11 mouse cellular contexts compared by ENCODE assay signal in genomic region chr4:72524100-72524499, GRCm38 (mm10).
A peak's percentile ranks its signal among the peaks of the same experiment; 100 is the strongest.
DNase-seq lines count a peak whose midpoint lies in the region; ATAC-seq and TF ChIP-seq lines count a peak whose summit lies in the region.
"Had no signal": no experiment of that assay in that cellular context is flagged by ENCODE, and none has a peak within 500 bp of the region (broad histone marks: within the 10 kb centered on the region; RNA-seq: fewer than 3 reads in every experiment).

No protein-coding gene starts in this region.

- H3K36me3 ChIP-seq in forebrain, embryonic 14.5 days (ENCODE audit: control insufficient read depth, insufficient read depth, low read length) = no peaks in the 10 kb centered on the region
- H3K36me3 ChIP-seq in forebrain, embryonic 11.5 days (ENCODE audit: control insufficient read depth, insufficient read depth, low read length) = no peaks in the 10 kb centered on the region
- H3K36me3 ChIP-seq: limb, embryonic 13.5 days had no signal

- no peak overlapping the region for H3K27ac ChIP-seq in forebrain, embryonic 14.5 days (ENCODE audit: low read depth, low read length)
- H3K27ac ChIP-seq in forebrain, embryonic 11.5 days (ENCODE audit: low read depth, low read length) = no peak overlapping the region
- H3K27ac ChIP-seq: gastrocnemius, adult 2 months; limb, embryonic 13.5 days; stomach, postnatal 0 days had no signal

- no peak overlapping the region for H3K9ac ChIP-seq in forebrain, embryonic 14.5 days (ENCODE audit: low read length)
- H3K9ac ChIP-seq in forebrain, embryonic 11.5 days (ENCODE audit: low read length) = no peak overlapping the region
- H3K9ac ChIP-seq: limb, embryonic 13.5 days had no signal

- H3K4me3 ChIP-seq in forebrain, embryonic 14.5 days (ENCODE audit: low read depth, low read length) = no peak overlapping the region
- no peak overlapping the region for H3K4me3 ChIP-seq in forebrain, embryonic 11.5 days (ENCODE audit: low read depth, low read length)
- H3K4me3 ChIP-seq in lung, adult 2 months (replicated peaks; ENCODE audit: extremely low read depth, low read depth, low read length) = no peak overlapping the region
- H3K4me3 ChIP-seq: gastrocnemius, adult 2 months; limb, embryonic 13.5 days had no signal

- no peak overlapping the region for H3K4me2 ChIP-seq in forebrain, embryonic 14.5 days (ENCODE audit: low read length)
- no peak overlapping the region for H3K4me2 ChIP-seq in forebrain, embryonic 11.5 days (ENCODE audit: low read depth, low read length, severe bottlenecking)
- H3K4me2 ChIP-seq: limb, embryonic 13.5 days had no signal

- no peak for TF ChIP-seq CTCF in lung, adult 2 months (IDR thresholded peaks at IDR 0.05; ENCODE audit: insufficient read depth, low read length)

- H3K27me3 ChIP-seq in forebrain, embryonic 14.5 days (replicated peaks; ENCODE audit: control insufficient read depth, insufficient read depth, low read length) = no peaks in the 10 kb centered on the region
- H3K27me3 ChIP-seq in forebrain, embryonic 11.5 days (ENCODE audit: control insufficient read depth, insufficient read depth, low read length) = no peaks in the 10 kb centered on the region
- H3K27me3 ChIP-seq: limb, embryonic 13.5 days had no signal

- WGBS in forebrain, embryonic 14.5 days = 24% methylated on average over 1 of the region's 1 CpGs
- 79% methylated on average over 1 of the region's 1 CpGs for WGBS in forebrain, embryonic 11.5 days
- WGBS in lung, adult 2 months = 52% methylated on average over 1 of the region's 1 CpGs

- H3K9me3 ChIP-seq in forebrain, embryonic 14.5 days (replicated peaks; ENCODE audit: control insufficient read depth, low read length) = no peaks in the 10 kb centered on the region
- no peaks in the 10 kb centered on the region for H3K9me3 ChIP-seq in forebrain, embryonic 11.5 days (ENCODE audit: control insufficient read depth, low read length)
- H3K9me3 ChIP-seq: limb, embryonic 13.5 days had no signal

- peak; percentile 90 for DNase-seq in forebrain, embryonic 14.5 days (ENCODE audit: low spot score)
- DNase-seq in forebrain, embryonic 11.5 days (ENCODE audit: low spot score) = no peak
- DNase-seq in cerebellum, adult 11-12 months = peak; percentile 64
- peak; percentile 49 to 78 for DNase-seq in frontal cortex, postnatal 36 days (ENCODE audit: low spot score in 2 of 2)
- peak; percentile 27 to 52 for DNase-seq in left cerebral cortex, postnatal 36 days (ENCODE audit: low spot score in 2 of 2)
- DNase-seq in heart, adult 8-10 months (ENCODE audit: low spot score) = no peak
- no peak for DNase-seq in urinary bladder, postnatal 14 days (ENCODE audit: low spot score)
- no peak for DNase-seq in lung, adult 2 months
- DNase-seq: gastrocnemius, adult 2 months had no signal

- peak; percentile 94 for ATAC-seq in forebrain, embryonic 14.5 days
- ATAC-seq in forebrain, embryonic 11.5 days (replicated peaks; ENCODE audit: low FRiP score) = no peak

- no peaks in the 10 kb centered on the region for H3K4me1 ChIP-seq in forebrain, embryonic 14.5 days (ENCODE audit: control insufficient read depth, insufficient read depth, low read length)
- H3K4me1 ChIP-seq in forebrain, embryonic 11.5 days (replicated peaks; ENCODE audit: control insufficient read depth, insufficient read depth, low read length) = no peaks in the 10 kb centered on the region
- no peaks in the 10 kb centered on the region for H3K4me1 ChIP-seq in lung, adult 2 months (ENCODE audit: control insufficient read depth, insufficient read depth, low read length)
- H3K4me1 ChIP-seq: limb, embryonic 13.5 days had no signal

- no peak for TF ChIP-seq POLR2A in lung, adult 2 months (IDR thresholded peaks at IDR 0.05; ENCODE audit: borderline replicate concordance, extremely low read depth, low read depth, low read length)

- intact Hi-C loops in left cerebral cortex, postnatal 36 days (cut with DNase I) = no loop called here

Comparison
In these comparisons a context has a peak if more than half of its experiments do, and no peak if none do; other contexts are left out.
1. DNase-seq: peak in forebrain, embryonic 14.5 days (single experiment), cerebellum, adult 11-12 months (single experiment), frontal cortex, postnatal 36 days (2 of 2) and left cerebral cortex, postnatal 36 days (2 of 2); none in forebrain, embryonic 11.5 days (single experiment), heart, adult 8-10 months (single experiment), urinary bladder, postnatal 14 days (single experiment) and lung, adult 2 months (single experiment).